8 mouse cellular contexts compared by ENCODE assay signal in the genomic region with DNA sequence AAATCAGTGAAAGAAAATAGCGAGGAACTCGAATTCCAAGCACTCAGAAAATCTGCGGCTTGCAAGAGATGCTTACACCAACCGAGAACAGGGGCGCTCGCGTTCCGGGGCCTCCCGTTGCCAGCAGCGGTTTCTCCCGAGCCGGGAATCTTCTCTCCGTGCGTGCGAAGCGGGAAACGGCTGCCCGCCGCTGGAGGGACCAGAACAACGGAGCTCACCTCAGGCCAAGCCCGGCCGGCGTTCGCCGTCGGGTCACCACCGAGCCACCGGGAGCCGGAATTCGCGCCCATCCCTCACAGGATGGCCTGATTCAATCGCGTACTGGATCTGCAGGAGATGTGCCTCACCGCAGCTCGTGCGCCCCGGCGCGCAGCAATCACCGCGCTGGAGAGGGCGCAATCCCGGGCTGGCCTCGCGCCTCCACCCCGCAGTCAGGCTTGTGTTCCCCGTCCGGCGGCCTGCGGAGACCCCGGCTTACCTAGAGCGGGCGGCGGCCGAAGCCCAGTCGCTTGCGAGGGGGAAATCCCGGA. TPM values are rescaled to one million over a fixed set of nuclear protein-coding genes. Genes with fewer than 3 reads are reported as not detected.
DNase-seq lines count a peak whose midpoint lies in the region; ATAC-seq and TF ChIP-seq lines count a peak whose summit lies in the region.

No protein-coding gene starts in this region.

- H3K4me3 ChIP-seq in megakaryocyte, embryonic 14.5 days (replicated peaks): peak overlapping the region; percentile 98
- H3K4me3 ChIP-seq in cortical plate, adult 2 months (ENCODE audit: insufficient read depth, low read length): peak overlapping the region; percentile 90
- peak overlapping the region; percentile 90 for H3K4me3 ChIP-seq in liver, adult 2 months (ENCODE audit: insufficient read depth, low read depth, low read length)
- H3K4me3 ChIP-seq in neural tube, embryonic 15.5 days (replicated peaks): peak overlapping the region; percentile 77

- H3K27ac ChIP-seq in cortical plate, adult 2 months (ENCODE audit: insufficient read depth, low read length): peak overlapping the region; percentile 97
- peak overlapping the region; percentile 69 for H3K27ac ChIP-seq in liver, adult 2 months (replicated peaks; ENCODE audit: insufficient read depth, low read depth, low read length)
- H3K27ac ChIP-seq in neural tube, embryonic 15.5 days (replicated peaks): peak overlapping the region; percentile 98

- no peaks in the 10 kb centered on the region for H3K9me3 ChIP-seq in megakaryocyte, embryonic 14.5 days
- H3K9me3 ChIP-seq in neural tube, embryonic 15.5 days (replicated peaks): no peaks in the 10 kb centered on the region

- peaks cover 45% of the 10 kb centered on the region for H3K36me3 ChIP-seq in megakaryocyte, embryonic 14.5 days (replicated peaks; ENCODE audit: low read length)
- no peaks in the 10 kb centered on the region for H3K36me3 ChIP-seq in liver, adult 2 months (ENCODE audit: control insufficient read depth, insufficient read depth, low read length)
- H3K36me3 ChIP-seq in neural tube, embryonic 15.5 days: no peaks in the 10 kb centered on the region

- TF ChIP-seq CTCF in cortical plate, adult 2 months (IDR thresholded peaks at IDR 0.05; ENCODE audit: extremely low read depth, insufficient read depth, low read length): no peak
- TF ChIP-seq CTCF in liver, adult 2 months (IDR thresholded peaks at IDR 0.05; ENCODE audit: low read depth, low read length): no peak

- H3K4me1 ChIP-seq in megakaryocyte, embryonic 14.5 days: peaks cover 68% of the 10 kb centered on the region
- peaks cover 3% of the 10 kb centered on the region for H3K4me1 ChIP-seq in cortical plate, adult 2 months (ENCODE audit: control insufficient read depth, insufficient read depth, low read length)
- peaks cover 6% of the 10 kb centered on the region for H3K4me1 ChIP-seq in liver, adult 2 months (ENCODE audit: control insufficient read depth, insufficient read depth, low read length)
- H3K4me1 ChIP-seq in neural tube, embryonic 15.5 days: peaks cover 52% of the 10 kb centered on the region

- H3K9ac ChIP-seq in liver, adult 2 months (ENCODE audit: low read depth, low read length): peak overlapping the region; percentile 96
- peak overlapping the region; percentile 95 for H3K9ac ChIP-seq in neural tube, embryonic 15.5 days (replicated peaks)

- peak; percentile 65 for DNase-seq in ZHBTc4 (ENCODE audit: low read depth, low spot score)
- peak; percentile 70 to 77 for DNase-seq in heart, postnatal 14 days
- no peak for DNase-seq in liver, adult 2 months (ENCODE audit: extremely low read depth, low read depth, low spot score)

- no peak for ATAC-seq in megakaryocyte, adult 5-6 weeks (ENCODE audit: poor library complexity, severe bottlenecking)
- ATAC-seq in neural tube, embryonic 15.5 days (ENCODE audit: low FRiP score): no peak
- no peak for ATAC-seq in erythroid progenitor cell, adult 5-6 weeks (replicated peaks; ENCODE audit: low FRiP score, poor library complexity, severe bottlenecking)

- peak overlapping the region; percentile 88 for H3K4me2 ChIP-seq in neural tube, embryonic 15.5 days

- under 1% methylated on average over 56 of the region's 58 CpGs for WGBS in liver, adult 2 months
- under 1% methylated on average over 57 of the region's 58 CpGs for WGBS in neural tube, embryonic 15.5 days

- intact Hi-C loops in heart, postnatal 14 days (cut with DNase I): loop anchor here (1.0 kb wide), 1 partner anchor 43 kb away; no protein-coding TSS in a partner anchor

- H3K27me3 ChIP-seq in megakaryocyte, embryonic 14.5 days (replicated peaks): peaks cover 22% of the 10 kb centered on the region
- H3K27me3 ChIP-seq in liver, adult 2 months (ENCODE audit: control insufficient read depth, insufficient read depth, low read length): no peaks in the 10 kb centered on the region
- H3K27me3 ChIP-seq in neural tube, embryonic 15.5 days (replicated peaks): no peaks in the 10 kb centered on the region

- no peak for TF ChIP-seq POLR2A in cortical plate, adult 2 months (IDR thresholded peaks at IDR 0.05; ENCODE audit: extremely low read depth, insufficient read depth, low read length)
- TF ChIP-seq POLR2A in liver, adult 2 months (IDR thresholded peaks at IDR 0.05; ENCODE audit: extremely low read depth, insufficient read depth, low read length): no peak

- peaks cover 22% of the 10 kb centered on the region; the same call in 1 of the 2 replicates for H3K79me2 ChIP-seq in liver, adult 2 months (ENCODE audit: control insufficient read depth, insufficient read depth, low read length)

RNA-seq across cellular contexts. Expression of a gene that starts 1.8 kb away (rescaled TPM):
- 10.2 and 26.1 TPM in 2 replicates for polyA plus RNA-seq in megakaryocyte, embryonic 14.5 days (2012; ENCODE audit: insufficient read depth, low replicate concordance)
- 3.1 and 4.4 TPM in 2 replicates for total RNA-seq in megakaryocyte, adult 5-6 weeks (2015)
- total RNA-seq in megakaryocyte, adult 5-6 weeks (2017): 1.3 and 1.7 TPM in 2 replicates
- 10.1 and 10.2 TPM in 2 replicates for polyA plus RNA-seq in cortical plate, adult 2 months (2012; rRNA removed)
- 10 to 100 TPM in 1 of 2 experiments, 1 to 10 TPM in 1; 7.8 to 10.0 TPM for total RNA-seq in heart, postnatal 14 days (2021)
- total RNA-seq in liver, adult 2 months (2014; rRNA removed): 1.2 and 1.5 TPM in 2 replicates
- 3.4 and 3.5 TPM in 2 replicates for polyA plus RNA-seq in liver, adult 2 months (2012; rRNA removed)
- polyA plus RNA-seq in neural tube, embryonic 15.5 days (2015; fragmentation: Nextera tagmentation; extraction: Ambion mirVana): 8.7 and 10.4 TPM in 2 replicates
- total RNA-seq in erythroid progenitor cell, adult 5-6 weeks (2015; ENCODE audit: low replicate concordance): 2.5 and 2.9 TPM in 2 replicates
- total RNA-seq in erythroid progenitor cell, adult 5-6 weeks (2017; ENCODE audit: low replicate concordance): 1.4 TPM in 2 replicates
